Mouse (Mus musculus) hindbrain, embryonic 11.5 days (tissue): ENCODE measurements at regions not wholly inside any gene's neighbourhood (a gene's known extent, or its start where the extent isn't known, plus 50 kb on each side); places are given as distances from the start of the nearest gene placed in this dataset.

Experiments
- ATAC-seq: fragments of 200-750 bp; cut with Nextera tagmentation; 2 replicates; pipeline ENCODE4 v1.8.0; 2017; ENCODE audit warnings: mild to moderate bottlenecking, moderate TSS enrichment, moderate library complexity; ENCODE audit not compliant: low FRiP score
- DNase-seq: peaks from one replicate; pipeline ENCODE4 v3.0.0-alpha.2; 2015; ENCODE audit warnings: low spot score
- H3K27ac ChIP-seq: fragments of 300-500 bp; sonication (generic); 2 replicates; pipeline ENCODE4 v1.5.1; 2014; ENCODE audit warnings: mild to moderate bottlenecking, low read depth, low read length
- H3K27me3 ChIP-seq: fragments of 300-500 bp; sonication (generic); 2 replicates; pipeline ENCODE4 v1.6.1; 2014; ENCODE audit warnings: mild to moderate bottlenecking, low read length, moderate library complexity, mixed read lengths; ENCODE audit not compliant: control insufficient read depth, insufficient read depth
- H3K36me3 ChIP-seq: fragments of 300-500 bp; sonication (generic); 2 replicates; pipeline ENCODE4 v1.6.1; 2014; ENCODE audit warnings: mild to moderate bottlenecking, low read length, moderate library complexity, mixed read lengths; ENCODE audit not compliant: control insufficient read depth, insufficient read depth
- H3K4me1 ChIP-seq: fragments of 300-500 bp; sonication (generic); replicated peaks from 2 replicates; pipeline ENCODE4 v1.6.1; 2014; ENCODE audit warnings: low read length, mixed read lengths; ENCODE audit not compliant: control insufficient read depth, insufficient read depth
- H3K4me2 ChIP-seq: fragments of 300-500 bp; sonication (generic); replicated peaks from 2 replicates; pipeline ENCODE4 v1.6.1; 2014; ENCODE audit warnings: mild to moderate bottlenecking, low read depth, low read length
- H3K4me3 ChIP-seq: fragments of 300-500 bp; sonication (generic); 2 replicates; pipeline ENCODE4 v1.5.1; 2014; ENCODE audit warnings: low read depth, low read length
- H3K9ac ChIP-seq: fragments of 300-500 bp; sonication (generic); 2 replicates; pipeline ENCODE4 v1.6.1; 2014; ENCODE audit warnings: low read depth, low read length
- H3K9me3 ChIP-seq: fragments of 300-500 bp; sonication (generic); 2 replicates; pipeline ENCODE4 v1.6.1; 2016; ENCODE audit warnings: low read length; ENCODE audit not compliant: control insufficient read depth
- WGBS: fragments of 180-500 bp; shearing (Covaris S2); extraction: QIAGEN DNeasy Blood & Tissue Kit; methylation state at CpG from one replicate; pipeline ENCODE4 v1.1.7; 2014; 5-methylcytosine and 5-hydroxymethylcytosine counted together

GRCm38 (mm10) chr15:59712077-59712752, 304.2 kb downstream of the 4933412E24Rik start:
- Histone ChIP-seq H3K4me2 (no peak overlapping the region), H3K27ac (no peak overlapping the region), H3K36me3 (no peaks in the 10 kb centered on the region), H3K4me3 (no peak overlapping the region), H3K9ac (no peak overlapping the region), H3K9me3 (no peaks in the 10 kb centered on the region), H3K4me1 (no peaks in the 10 kb centered on the region), H3K27me3 (no peaks in the 10 kb centered on the region)
- WGBS = 79% methylated on average over 5 of the region's 5 CpGs
- ATAC-seq (no peak), DNase-seq (no peak)

GRCm38 (mm10) chr15:59709925-59710324, 306.5 kb downstream of the 4933412E24Rik start:
- ATAC-seq (no peak), DNase-seq (no peak)
- Histone ChIP-seq H3K9ac (no peak overlapping the region), H3K4me2 (no peak overlapping the region), H3K4me3 (no peak overlapping the region), H3K27me3 (no peaks in the 10 kb centered on the region), H3K9me3 (no peaks in the 10 kb centered on the region), H3K36me3 (no peaks in the 10 kb centered on the region), H3K27ac (no peak overlapping the region), H3K4me1 (no peaks in the 10 kb centered on the region)
- WGBS = 80% methylated on average over 2 of the region's 2 CpGs

- ATAC-seq (no peak), DNase-seq (no peak)
- H3K27ac ChIP-seq = no peak overlapping the region
- H3K27me3 ChIP-seq = no peaks in the 10 kb centered on the region
- no peaks in the 10 kb centered on the region for H3K9me3 ChIP-seq
- no peaks in the 10 kb centered on the region for H3K4me1 ChIP-seq
- no peaks in the 10 kb centered on the region for H3K36me3 ChIP-seq
- H3K4me3 ChIP-seq = no peak overlapping the region
- no peak overlapping the region for H3K9ac ChIP-seq
- no peak overlapping the region for H3K4me2 ChIP-seq
These were observed 308.0 kb downstream of the 4933412E24Rik start for GRCm38 (mm10) chr15:59708402-59708801.

DNA sequence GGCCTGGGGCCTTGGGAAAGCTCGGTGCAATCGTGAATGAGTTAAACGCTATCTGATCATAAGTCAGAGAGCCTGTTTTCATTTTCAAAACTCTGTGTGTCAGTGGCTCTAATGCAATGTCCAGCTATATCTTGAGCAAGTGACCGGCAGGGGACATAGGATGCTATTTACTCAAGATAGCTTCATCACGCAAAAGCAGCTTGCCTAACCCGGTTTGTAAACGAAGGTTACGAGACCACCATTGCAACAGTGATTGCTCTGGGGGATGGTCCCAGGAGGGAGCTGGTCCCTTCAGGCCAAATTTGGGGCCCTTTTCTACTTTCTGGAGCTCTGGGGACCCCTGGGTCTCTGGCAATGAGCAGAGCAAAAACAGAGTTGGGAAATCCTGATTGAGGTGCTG, 309.3 kb downstream of the 4933412E24Rik start:
- 86% methylated on average over 8 of the region's 8 CpGs for WGBS
- H3K27me3 ChIP-seq = no peaks in the 10 kb centered on the region
- H3K9me3 ChIP-seq = no peaks in the 10 kb centered on the region
- ATAC-seq (no peak), DNase-seq (no peak)
- H3K9ac ChIP-seq = no peak overlapping the region
- no peaks in the 10 kb centered on the region for H3K36me3 ChIP-seq
- no peak overlapping the region for H3K4me2 ChIP-seq
- no peaks in the 10 kb centered on the region for H3K4me1 ChIP-seq
- H3K4me3 ChIP-seq = no peak overlapping the region
- no peak overlapping the region for H3K27ac ChIP-seq
